ENCODE assay signal across 20 mouse cellular contexts in the genomic region with DNA sequence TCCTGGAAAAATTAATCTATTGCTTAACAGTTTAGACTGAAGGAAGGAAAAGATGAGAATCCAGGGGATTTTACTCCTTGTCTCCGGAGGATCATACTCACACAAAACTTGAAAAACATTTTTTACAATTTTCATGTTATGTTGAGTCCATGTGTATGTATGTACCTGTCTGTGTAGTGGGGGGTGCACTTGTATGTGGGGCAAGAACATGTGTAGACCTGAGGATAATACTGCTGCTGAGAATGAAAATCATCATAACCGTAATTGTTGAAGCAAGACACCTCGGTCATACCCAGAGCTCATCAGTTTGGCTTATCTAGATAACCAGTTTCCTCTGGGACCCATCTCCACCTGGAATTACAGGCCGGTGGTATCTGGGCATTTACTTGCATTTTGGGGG. TPM values are rescaled to one million over a fixed set of nuclear protein-coding genes. Genes with fewer than 3 reads are reported as not detected.
A peak's percentile ranks its signal among the peaks of the same experiment; 100 is the strongest.
DNase-seq lines count a peak whose midpoint lies in the region; ATAC-seq lines count a peak whose summit lies in the region.
"Had no signal": no experiment of that assay in that cellular context is flagged by ENCODE, and none has a peak within 500 bp of the region (broad histone marks: within the 10 kb centered on the region; RNA-seq: fewer than 3 reads in every experiment).

No protein-coding gene starts in this region.

- no peak overlapping the region for H3K9ac ChIP-seq in forebrain, embryonic 15.5 days (replicated peaks)
- no peak overlapping the region for H3K9ac ChIP-seq in forebrain, embryonic 12.5 days
- H3K9ac ChIP-seq in hindbrain, embryonic 12.5 days = no peak overlapping the region
- H3K9ac ChIP-seq in embryonic facial prominence, embryonic 15.5 days = no peak overlapping the region
- H3K9ac ChIP-seq: liver, embryonic 13.5 days; neural tube, embryonic 13.5 days had no signal

- H3K27ac ChIP-seq in forebrain, embryonic 15.5 days (replicated peaks) = peak overlapping the region; percentile 31
- H3K27ac ChIP-seq in forebrain, embryonic 12.5 days = no peak overlapping the region
- no peak overlapping the region for H3K27ac ChIP-seq in hindbrain, embryonic 10.5 days
- H3K27ac ChIP-seq in hindbrain, embryonic 12.5 days = no peak overlapping the region
- peak overlapping the region; percentile 48; the same call in 1 of the 2 replicates for H3K27ac ChIP-seq in embryonic facial prominence, embryonic 15.5 days (replicated peaks)
- H3K27ac ChIP-seq: left cerebral cortex, adult 2 months; liver, embryonic 13.5 days; neural tube, embryonic 13.5 days had no signal

- no peak overlapping the region for H3K4me2 ChIP-seq in forebrain, embryonic 15.5 days (replicated peaks)
- H3K4me2 ChIP-seq in forebrain, embryonic 12.5 days = no peak overlapping the region
- H3K4me2 ChIP-seq in hindbrain, embryonic 12.5 days (replicated peaks) = no peak overlapping the region
- no peak overlapping the region for H3K4me2 ChIP-seq in embryonic facial prominence, embryonic 15.5 days (replicated peaks)
- H3K4me2 ChIP-seq: liver, embryonic 13.5 days; neural tube, embryonic 13.5 days had no signal

- H3K9me3 ChIP-seq in forebrain, embryonic 15.5 days = 0 out of 2 replicates have a peak, but pooled peaks cover 3% of the 10 kb centered on the region
- H3K9me3 ChIP-seq in forebrain, embryonic 12.5 days = no peaks in the 10 kb centered on the region
- H3K9me3 ChIP-seq in hindbrain, embryonic 10.5 days = no peaks in the 10 kb centered on the region
- no peaks in the 10 kb centered on the region for H3K9me3 ChIP-seq in hindbrain, embryonic 12.5 days (replicated peaks)
- H3K9me3 ChIP-seq in embryonic facial prominence, embryonic 15.5 days (replicated peaks) = no peaks in the 10 kb centered on the region
- H3K9me3 ChIP-seq: liver, embryonic 13.5 days; neural tube, embryonic 13.5 days had no signal

- H3K27me3 ChIP-seq in forebrain, embryonic 15.5 days = no peaks in the 10 kb centered on the region
- no peaks in the 10 kb centered on the region for H3K27me3 ChIP-seq in forebrain, embryonic 12.5 days
- H3K27me3 ChIP-seq in hindbrain, embryonic 10.5 days (ENCODE audit: insufficient read depth, poor library complexity, severe bottlenecking) = no peaks in the 10 kb centered on the region
- H3K27me3 ChIP-seq in hindbrain, embryonic 12.5 days = no peaks in the 10 kb centered on the region
- H3K27me3 ChIP-seq in embryonic facial prominence, embryonic 15.5 days = no peaks in the 10 kb centered on the region
- H3K27me3 ChIP-seq: liver, embryonic 13.5 days; neural tube, embryonic 13.5 days; Patski had no signal

- ATAC-seq in forebrain, embryonic 15.5 days (replicated peaks) = no peak
- ATAC-seq in forebrain, embryonic 12.5 days (ENCODE audit: low FRiP score) = no peak
- no peak for ATAC-seq in hindbrain, embryonic 12.5 days (ENCODE audit: low FRiP score)
- ATAC-seq in embryonic facial prominence, embryonic 15.5 days (ENCODE audit: insufficient number of reproducible peaks, low FRiP score, low TSS enrichment, low read depth) = no peak
- ATAC-seq: activated CD4-positive, CD25-positive, alpha-beta regulatory T cell, adult 4 months; hindbrain, embryonic 16.5 days; intestine, postnatal 0 days; Patski had no signal

- peaks cover 22% of the 10 kb centered on the region for H3K36me3 ChIP-seq in forebrain, embryonic 15.5 days
- H3K36me3 ChIP-seq in forebrain, embryonic 12.5 days (replicated peaks) = peaks cover 37% of the 10 kb centered on the region
- H3K36me3 ChIP-seq in hindbrain, embryonic 10.5 days = peaks cover 78% of the 10 kb centered on the region
- peaks cover 16% of the 10 kb centered on the region for H3K36me3 ChIP-seq in hindbrain, embryonic 12.5 days
- peaks cover 21% of the 10 kb centered on the region for H3K36me3 ChIP-seq in embryonic facial prominence, embryonic 15.5 days

- H3K4me1 ChIP-seq in forebrain, embryonic 15.5 days = peaks cover 31% of the 10 kb centered on the region
- H3K4me1 ChIP-seq in forebrain, embryonic 12.5 days = peaks cover 18% of the 10 kb centered on the region
- H3K4me1 ChIP-seq in hindbrain, embryonic 10.5 days (replicated peaks) = peaks cover 4% of the 10 kb centered on the region
- peaks cover 11% of the 10 kb centered on the region; the same call in 1 of the 2 replicates for H3K4me1 ChIP-seq in hindbrain, embryonic 12.5 days
- H3K4me1 ChIP-seq in embryonic facial prominence, embryonic 15.5 days = peaks cover 16% of the 10 kb centered on the region

- DNase-seq in hindbrain, embryonic 10.5 days (ENCODE audit: low spot score) = peak; percentile 0
- DNase-seq in 3T3-L1 (ENCODE audit: low read depth, low spot score) (peak; percentile 9), MN1 (ENCODE audit: low spot score) (no peak)
- DNase-seq: adrenal gland, postnatal 14 days; B cell, adult 2 months; cerebellum, adult 8-10 months; kidney, postnatal 10 days; liver, embryonic 13.5 days; right cerebral cortex, postnatal 14 days; thymus, postnatal 36 days had no signal

- H3K4me3 ChIP-seq in forebrain, embryonic 15.5 days = no peak overlapping the region
- H3K4me3 ChIP-seq in forebrain, embryonic 12.5 days (replicated peaks) = no peak overlapping the region
- no peak overlapping the region for H3K4me3 ChIP-seq in hindbrain, embryonic 10.5 days
- no peak overlapping the region for H3K4me3 ChIP-seq in hindbrain, embryonic 12.5 days
- H3K4me3 ChIP-seq in embryonic facial prominence, embryonic 15.5 days (replicated peaks) = no peak overlapping the region
- H3K4me3 ChIP-seq: left cerebral cortex, adult 2 months; liver, embryonic 13.5 days; neural tube, embryonic 13.5 days had no signal

- 89% methylated on average over 4 of the region's 4 CpGs for WGBS in forebrain, embryonic 15.5 days
- 93% methylated on average over 4 of the region's 4 CpGs for WGBS in forebrain, embryonic 12.5 days
- 96% methylated on average over 4 of the region's 4 CpGs for WGBS in hindbrain, embryonic 10.5 days
- WGBS in hindbrain, embryonic 12.5 days = 90% methylated on average over 4 of the region's 4 CpGs
- WGBS in embryonic facial prominence, embryonic 15.5 days = 80% methylated on average over 4 of the region's 4 CpGs

RNA-seq across cellular contexts. Expression of gene Chd2, which starts 3.4 kb away (rescaled TPM):
- 58.0 and 67.1 TPM in 2 replicates for polyA plus RNA-seq in forebrain, embryonic 15.5 days (2015; fragmentation: Nextera tagmentation; extraction: Ambion mirVana)
- polyA plus RNA-seq in forebrain, embryonic 12.5 days (2016; fragmentation: Nextera tagmentation; extraction: Ambion mirVana) = 69.4 and 78.8 TPM in 2 replicates
- 37.1 and 38.9 TPM in 2 replicates for polyA plus RNA-seq in hindbrain, embryonic 10.5 days (2016; fragmentation: Nextera tagmentation; extraction: Ambion mirVana)
- polyA plus RNA-seq in hindbrain, embryonic 12.5 days (2016; fragmentation: Nextera tagmentation; extraction: Ambion mirVana) = 63.6 and 67.9 TPM in 2 replicates
- polyA plus RNA-seq in embryonic facial prominence, embryonic 15.5 days (2015; fragmentation: Nextera tagmentation; extraction: Ambion mirVana) = 46.7 and 53.0 TPM in 2 replicates

Comparison
In these comparisons a context has a peak if more than half of its experiments do, and no peak if none do; other contexts are left out.
1. H3K27ac ChIP-seq: peak in forebrain, embryonic 15.5 days (single experiment) and embryonic facial prominence, embryonic 15.5 days (single experiment); none in forebrain, embryonic 12.5 days (single experiment), hindbrain, embryonic 10.5 days (single experiment) and hindbrain, embryonic 12.5 days (single experiment).